Mouse (Mus musculus): ENCODE measurements around the gene Rbm17.

DNA sequence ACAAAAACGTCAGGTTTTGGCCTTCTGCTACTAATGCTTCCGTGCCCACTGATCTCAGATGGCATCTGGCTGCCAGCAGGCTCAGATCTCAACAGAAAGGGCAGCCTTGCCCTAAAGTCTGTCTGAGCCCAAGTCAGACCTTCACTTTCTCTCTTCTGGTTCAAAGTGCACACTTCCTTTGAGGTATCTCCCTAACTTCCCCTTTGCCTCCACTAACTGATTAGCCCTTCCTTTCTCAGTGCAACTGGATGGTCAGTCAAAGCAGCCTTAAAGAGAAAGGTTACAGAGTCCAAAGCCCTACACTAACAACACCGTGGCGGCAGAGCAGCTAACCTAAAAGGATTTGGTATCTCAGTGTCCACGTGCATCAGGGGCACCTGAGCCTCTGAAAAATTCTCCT, 59.6 kb downstream of the Rbm17 start:
- TF ChIP-seq CTCF (conservative IDR thresholded peaks at IDR 0.05; ENCODE audit: low read length) = no peak
- TF ChIP-seq POU5F1 (IDR thresholded peaks at IDR 0.05; ENCODE audit: borderline replicate concordance, low read length) = no peak

All from E14TG2a.4 (cell line).